Mouse (Mus musculus): ENCODE measurements at regions not wholly inside any gene's neighbourhood (a gene's known extent, or its start where the extent isn't known, plus 50 kb on each side); places are given as distances from the start of the nearest gene placed in this dataset.

DNA sequence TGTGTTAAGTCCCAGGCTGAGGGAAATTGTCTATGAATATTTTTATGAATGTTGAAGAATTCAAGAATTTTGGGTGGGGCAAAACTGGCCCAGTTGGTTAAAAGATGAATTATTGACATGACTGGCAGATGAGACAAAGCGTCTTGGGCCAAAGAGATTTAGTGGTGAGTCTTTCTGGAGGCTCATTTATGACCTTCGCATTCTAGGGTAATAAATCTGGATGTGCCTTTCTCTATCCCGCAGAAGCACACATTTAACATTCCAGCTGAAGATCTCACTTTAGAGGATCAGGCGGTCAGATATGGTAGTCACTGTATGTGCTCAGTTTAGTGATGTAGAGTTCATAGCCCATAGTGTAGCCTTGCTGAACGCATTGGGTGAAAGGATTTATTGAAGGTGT is 296.9 kb upstream of the Gm21798 start:
- DNase-seq (ENCODE audit: low read depth, low spot score), result no peak

DNA sequence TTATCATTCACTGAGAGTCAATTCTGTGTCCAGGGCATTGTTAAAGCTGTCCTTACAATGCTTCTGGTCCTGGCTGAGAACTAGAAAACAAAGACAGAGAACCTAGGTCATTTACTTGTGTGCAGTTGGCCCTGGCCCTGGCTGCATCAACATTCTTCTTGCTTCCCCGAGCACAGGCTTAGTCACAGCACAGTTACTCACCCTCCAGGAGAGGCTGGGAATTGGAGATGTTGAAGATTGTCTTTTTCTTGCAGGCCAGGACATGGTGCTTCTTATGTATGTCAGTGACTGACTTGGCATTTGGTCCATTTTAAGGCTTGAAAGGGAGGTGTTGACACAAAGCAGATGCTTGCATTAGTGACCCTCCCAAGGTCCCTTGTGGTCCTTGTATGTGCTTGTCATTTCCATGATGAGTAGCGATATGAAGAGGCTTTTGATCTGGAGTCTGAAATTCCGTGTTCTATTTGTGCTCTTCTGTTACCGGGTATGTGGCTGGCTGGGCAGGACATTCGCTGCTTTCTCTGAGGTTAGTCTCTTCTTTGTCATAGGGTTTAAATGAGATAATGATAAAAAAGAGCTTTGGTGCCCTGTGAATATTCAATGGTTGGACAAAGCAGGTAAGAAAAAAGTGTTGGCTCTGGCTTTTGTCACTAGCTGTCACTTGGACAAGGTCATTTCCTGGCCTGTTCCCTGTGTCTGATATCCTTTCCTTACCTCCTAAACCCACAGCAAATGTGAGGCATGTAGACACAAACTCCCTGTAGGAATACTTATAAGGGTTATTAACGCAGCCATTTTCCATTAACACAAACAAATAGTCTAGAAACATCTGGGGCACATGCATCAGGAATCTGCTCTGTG is 285.0 kb upstream of the Gm21798 start:
- DNase-seq (ENCODE audit: low read depth, low spot score), result no peak

DNA sequence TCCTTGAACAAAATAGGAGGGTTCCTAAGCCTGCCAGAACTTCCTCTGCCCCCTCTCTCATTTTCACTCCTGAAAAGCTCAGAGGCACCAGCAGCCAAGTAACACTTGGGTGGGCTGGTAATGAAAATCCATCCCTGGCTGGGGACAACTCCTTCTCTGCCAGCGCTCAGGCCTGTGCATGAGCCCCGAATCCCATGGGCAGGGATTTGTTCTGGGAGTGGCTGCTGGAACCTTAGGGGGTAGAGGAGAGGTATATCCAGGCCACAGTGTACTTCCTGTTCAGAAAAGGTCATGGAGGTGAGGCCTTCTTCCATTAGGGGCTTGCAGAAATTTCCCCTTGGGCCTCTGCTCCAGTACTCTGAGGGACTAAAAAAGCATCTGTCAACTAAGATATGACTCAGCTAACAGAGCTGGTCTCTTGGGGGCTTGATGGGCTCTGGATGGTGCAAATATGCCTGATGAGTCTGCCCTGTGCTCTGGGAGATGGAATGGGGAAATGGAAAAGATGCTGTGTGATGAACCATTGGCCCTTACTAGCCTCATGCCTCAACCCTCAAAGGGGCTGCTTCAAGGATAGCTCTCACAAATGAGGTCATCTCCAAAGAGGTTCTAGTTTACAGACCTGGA is 284.2 kb upstream of the Gm21798 start:
- no peak for DNase-seq (ENCODE audit: low read depth, low spot score)

DNA sequence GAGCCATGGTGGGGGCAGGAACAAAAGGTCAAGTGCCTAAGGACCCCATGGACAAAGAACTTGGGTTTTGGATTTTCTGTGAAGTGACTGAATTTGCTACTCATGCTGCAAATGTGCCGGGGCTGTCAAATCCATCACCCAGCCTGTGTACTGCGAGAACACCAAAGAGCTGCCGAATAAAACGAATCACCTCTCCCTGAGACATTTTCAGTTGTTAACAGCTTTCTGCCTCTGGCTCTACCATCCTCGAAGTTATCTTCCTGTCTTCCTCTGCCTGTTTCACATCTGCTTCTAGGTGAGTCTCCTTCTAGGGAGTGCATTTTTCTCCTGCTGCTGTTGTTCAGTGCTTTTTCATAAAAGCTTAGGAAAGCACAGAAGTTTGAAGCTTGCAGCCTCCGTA is 283.3 kb upstream of the Gm21798 start:
- DNase-seq (ENCODE audit: low read depth, low spot score), result no peak

DNA sequence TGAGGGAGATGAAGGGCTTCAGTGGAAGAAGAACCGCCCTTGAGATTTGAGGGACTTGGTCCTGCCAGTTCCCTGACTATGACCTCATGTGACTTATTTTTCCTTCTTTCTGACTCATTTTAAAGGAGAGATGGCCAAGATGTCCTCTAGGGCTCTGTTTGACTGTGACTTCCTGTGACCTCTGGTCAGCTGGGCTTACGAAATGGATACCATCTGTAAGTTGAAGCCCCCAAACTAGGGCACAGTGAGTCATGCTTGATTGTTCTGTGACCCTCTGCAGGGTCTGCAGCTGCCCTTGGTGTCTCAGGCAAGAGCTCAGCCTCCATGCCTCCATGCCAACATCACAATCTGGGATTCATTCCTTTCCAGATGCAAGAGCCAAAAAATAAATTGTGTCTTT is 282.3 kb upstream of the Gm21798 start:
- no peak for DNase-seq (ENCODE audit: low read depth, low spot score)

DNA sequence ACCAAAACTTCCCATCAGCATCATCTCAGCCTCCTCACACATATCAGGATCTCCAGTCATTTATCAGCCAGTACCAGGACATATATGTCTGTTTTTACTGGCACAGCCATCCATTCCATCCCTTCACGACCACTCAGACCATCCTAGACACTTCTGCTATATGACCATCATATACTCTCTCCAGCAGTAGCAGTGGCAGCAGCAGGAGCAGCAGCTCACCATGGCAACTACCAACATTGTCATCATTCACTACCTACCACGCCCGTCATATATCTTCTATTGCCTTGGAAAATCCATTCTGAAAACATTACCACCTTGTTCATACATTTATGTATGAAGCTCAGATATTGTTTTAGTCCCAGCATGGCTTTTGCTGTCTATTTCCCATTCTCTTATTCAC is 276.1 kb upstream of the Gm21798 start:
- no peak for DNase-seq (ENCODE audit: low read depth, low spot score)

DNA sequence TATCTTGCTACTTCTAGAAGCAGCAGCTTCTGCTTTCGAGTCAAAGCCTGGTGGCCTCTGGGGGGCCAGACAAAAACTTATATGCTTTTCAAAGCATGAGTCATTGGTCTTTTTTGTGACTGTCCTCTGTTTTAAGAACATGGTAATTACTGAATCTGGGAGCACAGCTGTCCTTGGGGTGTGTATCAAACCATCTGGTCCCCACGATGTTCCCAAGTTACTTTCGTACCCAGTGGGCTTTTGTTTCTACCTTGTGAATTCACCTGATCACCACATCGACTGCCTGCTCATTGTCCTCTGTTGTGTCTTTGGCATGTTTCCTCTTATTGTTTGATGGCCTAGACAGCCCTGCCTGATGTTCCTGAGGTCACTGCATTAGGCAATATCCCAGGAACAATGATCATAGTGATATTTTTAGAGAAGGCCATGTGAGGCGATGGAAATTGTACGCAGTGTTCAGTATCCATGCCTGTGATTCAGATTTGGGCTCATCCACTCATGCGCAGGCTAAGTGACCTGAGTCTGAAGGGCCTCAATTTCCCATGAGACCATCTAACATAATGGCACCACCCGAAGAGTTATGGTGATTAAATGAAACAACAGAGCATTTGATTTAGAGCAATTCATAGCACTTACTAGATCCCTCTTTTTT is 275.1 kb upstream of the Gm21798 start:
- DNase-seq (ENCODE audit: low read depth, low spot score), result no peak

DNA sequence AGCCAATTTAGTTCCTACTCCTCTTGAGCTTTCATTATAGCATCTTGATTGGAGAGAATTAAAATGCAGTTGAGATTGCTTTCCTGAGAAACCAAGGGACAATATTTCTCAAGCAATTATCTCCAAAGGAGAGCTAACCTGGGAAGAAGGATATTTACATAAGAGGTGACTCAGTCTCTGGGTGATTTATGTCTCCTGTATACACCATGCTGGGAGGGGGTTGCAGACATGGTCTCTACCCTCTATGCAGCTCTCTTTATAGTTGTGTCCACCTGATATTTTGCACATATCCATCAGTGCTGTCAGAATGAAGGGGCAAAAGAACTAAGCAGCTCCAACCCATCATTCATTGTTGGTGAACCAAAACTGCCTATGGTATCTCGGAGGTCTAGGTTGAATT is 274.6 kb upstream of the Gm21798 start:
- no peak for DNase-seq (ENCODE audit: low read depth, low spot score)

DNA sequence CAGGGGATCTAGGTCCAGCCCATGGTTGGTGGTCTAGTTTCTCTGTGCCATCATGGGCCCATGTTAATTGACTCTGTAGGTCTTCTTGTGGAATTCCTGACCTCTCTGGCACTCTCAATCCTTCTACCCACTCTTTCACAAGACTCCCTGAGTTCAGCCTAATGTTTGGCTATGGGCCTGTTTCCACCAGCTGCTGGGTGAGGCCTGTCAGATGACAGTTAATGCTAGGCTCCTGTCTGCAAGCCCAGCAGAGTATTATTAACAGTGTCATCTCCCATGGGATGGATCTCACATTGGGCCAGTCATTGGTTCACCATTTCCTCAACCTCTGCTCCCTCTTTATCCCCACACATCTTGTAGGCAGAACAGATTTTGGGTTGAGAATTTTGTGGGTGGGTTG is 271.5 kb upstream of the Gm21798 start:
- no peak for DNase-seq (ENCODE audit: low read depth, low spot score)

DNA sequence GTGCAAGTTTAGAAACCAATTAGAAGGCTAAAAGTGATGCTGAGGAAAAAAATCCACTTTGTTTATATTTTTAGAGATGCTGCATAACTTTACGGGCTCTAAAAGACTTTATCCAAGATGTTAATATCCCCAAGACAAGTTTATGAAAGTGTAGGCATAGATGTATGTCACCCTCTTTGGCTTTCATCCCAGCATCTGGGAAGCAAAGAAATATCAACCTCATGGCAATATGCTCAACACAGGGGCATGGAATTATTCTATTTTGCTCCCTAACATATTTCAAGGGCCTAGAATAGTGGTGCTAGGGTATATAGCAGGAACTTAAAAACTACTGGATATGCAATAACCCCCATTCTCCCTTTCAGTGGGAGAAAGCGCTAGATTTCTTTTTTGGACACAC is 260.0 kb upstream of the Gm21798 start:
- DNase-seq (ENCODE audit: low read depth, low spot score), result no peak

DNA sequence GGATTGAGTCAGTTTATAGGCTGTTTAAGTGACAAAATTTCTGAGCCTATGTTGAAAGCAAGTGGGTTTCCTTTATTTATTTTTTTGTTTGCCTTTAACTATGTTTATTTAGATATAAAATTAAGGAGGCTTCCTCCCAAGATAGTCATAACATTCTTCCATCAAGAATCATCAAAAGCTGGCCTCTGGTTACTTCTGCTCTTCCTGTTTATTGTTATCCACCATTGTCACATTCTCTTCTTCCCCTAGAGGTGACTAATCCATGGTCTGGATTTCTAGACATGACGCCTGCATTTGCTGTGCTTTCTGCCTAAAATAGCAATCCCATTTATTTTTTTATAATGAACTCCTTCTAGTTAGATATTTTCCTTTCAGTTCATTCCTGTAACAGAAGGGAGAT is 259.3 kb upstream of the Gm21798 start:
- no peak for DNase-seq (ENCODE audit: low read depth, low spot score)

DNA sequence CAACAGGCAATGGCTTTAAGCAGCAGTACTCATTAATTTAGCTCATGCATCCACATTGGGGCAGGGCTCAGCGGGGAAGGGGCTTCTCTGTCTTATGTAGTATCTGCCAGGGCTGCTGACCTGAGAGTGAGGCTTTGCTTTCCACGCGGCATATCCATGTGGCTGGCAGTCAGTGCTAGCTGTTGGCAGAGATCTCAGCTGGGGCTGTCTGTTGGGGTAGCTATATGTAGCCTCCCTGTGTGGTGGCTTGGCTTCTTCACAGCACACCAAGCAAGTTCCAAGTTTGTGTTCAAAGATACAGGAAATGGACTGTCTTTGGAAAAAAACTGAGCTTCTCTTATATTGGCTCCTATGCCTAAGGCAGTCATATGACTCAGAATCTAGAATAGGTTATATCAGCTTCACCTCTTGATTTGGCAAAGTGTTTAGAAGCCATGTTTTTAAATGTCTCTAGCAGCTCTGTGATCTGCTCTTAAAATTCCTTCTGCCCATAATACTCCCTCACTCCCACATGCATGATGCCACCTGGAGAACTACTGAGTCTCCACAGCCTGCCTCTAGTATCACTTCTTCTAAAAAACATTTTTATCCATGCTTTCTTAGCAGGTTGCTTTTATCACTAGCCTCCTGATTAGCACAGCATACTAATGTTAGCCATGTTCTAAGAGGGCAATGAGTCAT is 254.9 kb upstream of the Gm21798 start:
- DNase-seq (ENCODE audit: low read depth, low spot score), result no peak

DNA sequence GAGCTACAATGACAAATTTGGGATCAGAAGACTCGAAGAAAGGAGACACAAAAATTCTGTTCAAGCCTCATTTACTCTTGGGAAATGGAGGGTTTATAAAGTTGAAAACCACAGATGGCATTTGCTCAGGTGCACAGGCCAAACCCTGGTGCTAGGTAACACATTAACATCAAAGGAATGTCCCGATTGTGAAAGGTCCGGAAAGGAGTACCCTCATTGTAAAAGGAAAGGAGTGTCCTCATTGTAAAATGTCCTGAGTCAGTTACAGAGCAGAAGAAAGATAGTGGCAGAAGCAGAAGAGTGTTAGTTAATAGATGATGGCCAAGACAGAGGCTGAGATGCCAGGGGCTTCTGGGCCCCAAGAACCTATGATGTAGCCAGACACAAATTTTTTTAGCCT is 252.8 kb upstream of the Gm21798 start:
- DNase-seq (ENCODE audit: low read depth, low spot score), result no peak

DNA sequence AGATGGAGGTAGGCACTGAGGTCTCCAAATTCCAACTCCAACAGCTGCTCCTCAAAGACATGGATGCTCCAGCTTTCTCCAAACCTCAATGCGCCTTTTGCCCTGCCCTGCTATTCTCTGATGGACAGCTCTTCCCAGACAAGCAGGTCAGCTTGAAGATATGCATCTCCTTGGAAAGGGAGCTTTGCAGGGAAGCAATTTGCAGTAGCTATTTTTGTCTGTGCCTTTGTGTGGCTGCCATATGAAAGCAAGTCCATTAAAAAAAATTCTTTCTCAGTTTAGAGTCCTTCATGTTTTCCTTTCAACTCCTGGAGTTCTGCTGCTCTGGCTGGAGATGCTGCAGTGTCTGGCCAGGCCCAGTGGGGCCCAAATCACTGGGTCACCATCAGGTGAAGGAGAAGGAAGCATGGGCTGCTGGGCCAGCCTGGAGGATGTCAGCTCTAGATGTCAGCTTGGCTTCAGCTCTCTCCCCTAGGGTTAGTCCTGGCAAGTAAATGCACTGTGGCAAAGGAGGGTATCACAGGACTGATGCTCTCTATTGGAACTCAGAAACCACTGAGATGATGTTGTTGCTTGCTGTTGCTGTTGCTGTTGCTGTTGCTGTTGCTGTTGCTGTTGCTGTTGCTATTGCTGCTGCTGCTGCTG is 240.5 kb upstream of the Gm21798 start:
- DNase-seq (ENCODE audit: low read depth, low spot score), result no peak

DNA sequence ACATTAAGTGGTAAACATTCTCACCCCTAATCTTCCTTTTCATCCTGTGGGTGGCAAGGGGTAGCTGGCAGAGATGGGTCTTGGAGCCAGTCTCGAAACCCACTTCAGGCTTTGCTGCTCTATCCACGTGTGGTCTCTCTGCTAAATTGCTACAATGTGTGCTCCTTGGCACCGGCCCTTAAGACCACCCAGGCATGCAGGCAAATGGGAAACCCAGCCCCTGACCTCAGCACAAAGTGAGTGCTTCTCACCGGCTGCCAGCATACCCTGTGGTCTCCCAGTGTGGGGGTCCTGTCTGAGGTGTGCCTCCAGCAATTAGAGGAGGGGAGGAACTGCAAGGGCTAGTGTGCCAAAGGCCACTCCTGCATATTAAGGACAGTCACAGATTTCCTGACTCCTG is 238.5 kb upstream of the Gm21798 start:
- peak; percentile 8 for DNase-seq (ENCODE audit: low read depth, low spot score)

DNA sequence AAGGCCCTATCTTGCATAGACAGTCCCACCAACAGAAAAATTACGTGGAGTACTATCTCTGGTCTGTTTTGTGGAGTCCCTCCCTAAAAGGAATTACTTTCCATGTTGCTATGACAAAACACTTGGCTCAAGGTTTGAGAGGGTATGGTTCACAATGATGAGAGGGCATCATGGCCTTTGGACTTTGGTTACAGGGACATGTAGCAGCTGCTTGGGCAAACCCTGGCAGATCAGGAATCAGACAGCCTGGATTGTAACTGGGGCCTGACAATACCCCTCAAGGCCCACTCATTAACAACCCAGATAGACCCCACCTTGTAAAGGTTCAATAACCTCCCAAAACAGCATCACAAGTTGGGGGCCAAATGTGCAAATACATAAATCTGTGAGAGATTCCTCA is 237.0 kb upstream of the Gm21798 start:
- no peak for DNase-seq (ENCODE audit: low read depth, low spot score)

DNA sequence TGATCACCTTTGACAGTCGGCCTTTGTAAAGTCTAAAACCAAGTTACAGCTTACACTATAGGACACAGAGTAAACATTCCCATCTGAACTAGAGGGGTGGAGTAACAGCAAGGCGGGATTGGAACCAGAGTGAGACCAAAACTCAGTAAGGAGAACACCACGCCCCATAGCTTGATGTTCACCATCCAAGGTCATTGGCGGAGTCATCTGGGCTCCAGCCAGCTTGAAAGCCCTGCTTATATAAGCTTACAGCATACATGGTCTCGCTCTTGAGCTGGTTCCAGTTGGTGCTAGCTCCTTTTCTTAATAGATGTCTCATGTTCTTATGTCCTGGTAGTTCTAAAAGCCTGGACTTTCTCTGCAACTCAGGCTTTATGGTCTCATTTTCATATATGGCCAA is 236.4 kb upstream of the Gm21798 start:
- no peak for DNase-seq (ENCODE audit: low read depth, low spot score)

DNA sequence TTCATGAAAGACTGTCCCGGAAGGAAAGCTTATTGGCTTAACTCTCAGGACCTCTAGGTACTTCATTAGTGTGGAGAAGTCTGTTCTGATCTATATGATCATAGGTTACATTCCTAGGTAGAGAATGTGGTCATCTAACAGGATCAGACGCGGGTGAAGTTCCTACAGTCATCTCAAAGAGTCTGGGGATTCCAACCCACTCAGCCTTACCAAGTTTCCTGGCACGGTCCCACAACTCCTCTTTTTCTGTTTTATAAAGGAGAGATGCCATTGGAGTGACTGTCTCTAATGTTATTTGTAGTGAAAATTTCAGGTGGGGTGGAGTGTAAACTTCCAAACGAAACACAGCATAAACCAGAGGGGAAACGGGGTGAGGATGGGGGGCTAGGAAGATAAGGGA is 233.4 kb upstream of the Gm21798 start:
- no peak for DNase-seq (ENCODE audit: low read depth, low spot score)

DNA sequence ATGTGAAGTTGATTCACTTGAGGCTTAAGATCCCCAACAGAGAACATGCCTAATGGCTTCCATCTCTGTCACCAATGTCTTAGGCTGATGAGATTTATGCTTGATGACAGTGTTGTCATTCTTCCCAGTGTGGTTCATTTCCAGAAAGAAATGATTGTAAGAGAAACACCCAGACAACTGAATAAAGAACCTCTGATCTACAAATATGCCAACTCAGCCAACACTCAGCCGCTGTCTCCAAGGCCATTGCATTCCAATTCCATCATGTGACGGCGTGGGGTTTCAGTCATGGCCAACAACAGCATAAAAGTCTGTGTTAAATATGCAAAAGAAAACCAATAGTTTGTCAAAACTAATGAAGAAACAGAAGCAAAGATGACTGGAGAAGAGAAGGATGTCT is 230.7 kb upstream of the Gm21798 start:
- DNase-seq (ENCODE audit: low read depth, low spot score), result no peak

DNA sequence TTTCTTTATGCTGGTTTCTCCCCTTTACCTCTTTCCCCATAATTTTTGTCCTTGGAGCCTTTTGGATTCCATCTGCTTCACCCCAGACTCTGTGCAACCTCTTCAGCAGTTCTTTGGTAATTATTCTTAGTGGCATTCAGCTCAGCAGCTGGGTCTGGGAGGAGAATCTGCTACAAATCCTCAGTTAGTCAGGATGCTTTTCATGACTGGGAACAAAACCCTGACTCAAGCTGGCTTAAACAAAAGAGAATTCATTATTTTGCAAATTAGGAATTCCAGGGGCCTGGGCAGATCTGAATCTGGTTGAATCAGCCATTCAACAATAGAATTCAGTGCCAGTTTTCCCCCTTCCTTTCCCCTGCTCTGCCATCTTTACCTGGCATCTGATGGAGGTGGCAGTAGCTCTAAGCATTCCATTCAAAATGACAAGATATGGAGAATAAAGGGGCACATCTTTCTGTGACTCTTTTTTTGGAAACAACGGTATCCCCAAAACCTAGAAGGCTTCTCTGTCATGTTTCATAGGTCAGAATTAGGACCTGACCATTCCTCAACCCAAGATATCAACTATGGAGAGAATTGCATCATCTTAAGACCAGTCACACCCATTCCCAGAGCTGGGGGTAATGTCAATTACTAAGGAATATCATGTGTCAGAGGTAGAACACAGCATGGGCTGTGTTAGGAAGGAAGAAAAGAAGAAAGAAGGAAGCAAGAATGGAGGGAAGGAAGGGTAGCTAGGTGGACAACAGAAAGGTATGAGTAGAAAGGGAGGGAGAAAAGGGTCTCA is 227.2 kb upstream of the Gm21798 start:
- no peak for DNase-seq (ENCODE audit: low read depth, low spot score)

DNA sequence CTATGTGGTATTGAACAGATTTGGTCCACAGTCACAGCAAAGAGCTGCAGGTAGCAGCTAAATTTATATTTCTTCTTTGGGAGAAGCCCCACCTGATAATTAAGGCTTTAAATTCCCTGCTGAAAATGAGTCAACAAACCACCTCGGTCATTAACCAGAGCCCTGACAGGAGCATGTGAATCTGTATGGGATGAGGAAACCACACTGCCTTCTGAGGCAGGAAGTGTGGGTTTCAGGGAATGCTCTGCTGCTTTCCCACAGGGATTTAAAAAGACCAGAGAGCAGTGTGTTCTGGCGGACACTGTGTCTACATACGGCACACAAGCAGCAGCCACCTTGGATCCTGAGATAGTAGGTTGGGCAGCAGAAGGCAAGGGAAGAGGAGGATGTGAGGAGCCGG is 204.0 kb upstream of the Gm21798 start:
- DNase-seq (ENCODE audit: low read depth, low spot score), result no peak

Measured in embryo, embryonic 11.5 days (tissue).